Mouse (Mus musculus) thymus, adult 2 months (tissue): Measurements from ENCODE around the gene Zfp598.

Source experiments
- CTCF ChIP-seq: fragments of 200-500 bp; IDR thresholded peaks from 2 replicates; pipeline ENCODE4 v1.5.1; 2012; ENCODE audit warnings: mild to moderate bottlenecking, control low read depth, low read length, moderate library complexity, borderline replicate concordance; ENCODE audit not compliant: control insufficient read depth, poor library complexity, insufficient read depth; ENCODE audit errors: extremely low read depth
- POLR2A ChIP-seq: fragments of 200-500 bp; IDR thresholded peaks from 2 replicates; pipeline ENCODE4 v1.6.1; 2012; ENCODE audit warnings: mild to moderate bottlenecking, low read length, control low read depth, moderate library complexity; ENCODE audit not compliant: control insufficient read depth, poor library complexity, insufficient read depth; ENCODE audit errors: extremely low read depth

GRCm38 (mm10) chr17:24625472-24625871, 44.0 kb upstream of the Zfp598 start:
- TF ChIP-seq POLR2A, result no peak
- no peak for TF ChIP-seq CTCF
